Mouse (Mus musculus) kidney, adult 2 months (tissue): ENCODE measurements around the gene Igsf8.

ENCODE experiments used
- CTCF ChIP-seq: fragments of 200-500 bp; conservative IDR thresholded peaks from 2 replicates; pipeline ENCODE4 v1.5.1; 2011; ENCODE audit warnings: low read depth, mild to moderate bottlenecking, control low read depth, low read length, moderate library complexity, mixed read lengths; ENCODE audit not compliant: insufficient read depth, insufficient read length
- POLR2A ChIP-seq: fragments of 200-500 bp; IDR thresholded peaks from one replicate; pipeline ENCODE4 v1.6.1; 2011; ENCODE audit warnings: low read depth, low read length, control low read depth

DNA sequence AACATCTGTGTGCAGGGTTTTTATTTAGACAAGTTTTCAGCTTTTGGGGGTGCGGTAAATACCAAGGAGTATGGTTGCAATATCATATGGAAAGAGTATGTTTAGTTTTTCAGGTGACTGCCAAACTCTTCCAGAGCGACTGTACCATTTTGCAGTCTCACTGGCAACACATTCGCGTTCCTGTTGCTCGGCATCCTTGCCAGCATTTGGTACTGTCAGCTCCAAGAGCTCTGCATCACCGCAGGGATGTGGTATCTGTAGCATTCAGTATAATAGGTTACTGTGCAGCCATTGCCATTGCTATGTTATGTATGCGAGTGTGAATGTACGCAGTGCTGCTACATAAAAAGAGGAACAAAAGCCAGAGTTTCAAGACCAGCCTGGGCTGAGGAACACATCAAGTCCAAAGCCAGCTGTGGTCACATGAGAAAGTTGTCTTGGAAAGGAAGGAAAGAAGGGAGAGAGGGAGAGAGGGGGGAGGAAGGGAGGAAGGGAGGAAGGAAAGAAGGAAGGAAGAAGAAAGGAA, 70.0 kb downstream of the Igsf8 start:
- TF ChIP-seq CTCF (no peak), POLR2A (no peak)
